Mouse (Mus musculus) brain, embryonic 14.5 days (tissue): Measurements from ENCODE around the gene H2-Q10.
A peak's percentile ranks its signal among the peaks of the same experiment; 100 is the strongest.
"Not testable (repeated sequence)": the region's sequence is repeated elsewhere in the genome, so short reads cannot be mapped to it uniquely, and the experiment has no call there.

Experiments
- CTCF ChIP-seq: fragments of 200-500 bp; IDR thresholded peaks from 2 replicates; pipeline ENCODE4 v1.5.1; 2012; ENCODE audit warnings: inconsistent platforms, mild to moderate bottlenecking, moderate library complexity, borderline replicate concordance; ENCODE audit not compliant: insufficient read depth, insufficient read length; ENCODE audit errors: extremely low read depth
- POLR2A ChIP-seq: fragments of 200-500 bp; IDR thresholded peaks from 2 replicates; pipeline ENCODE4 v1.6.1; 2012; ENCODE audit warnings: mild to moderate bottlenecking, inconsistent platforms, borderline replicate concordance; ENCODE audit not compliant: poor library complexity, insufficient read depth, insufficient read length, severe bottlenecking; ENCODE audit errors: extremely low read depth

DNA sequence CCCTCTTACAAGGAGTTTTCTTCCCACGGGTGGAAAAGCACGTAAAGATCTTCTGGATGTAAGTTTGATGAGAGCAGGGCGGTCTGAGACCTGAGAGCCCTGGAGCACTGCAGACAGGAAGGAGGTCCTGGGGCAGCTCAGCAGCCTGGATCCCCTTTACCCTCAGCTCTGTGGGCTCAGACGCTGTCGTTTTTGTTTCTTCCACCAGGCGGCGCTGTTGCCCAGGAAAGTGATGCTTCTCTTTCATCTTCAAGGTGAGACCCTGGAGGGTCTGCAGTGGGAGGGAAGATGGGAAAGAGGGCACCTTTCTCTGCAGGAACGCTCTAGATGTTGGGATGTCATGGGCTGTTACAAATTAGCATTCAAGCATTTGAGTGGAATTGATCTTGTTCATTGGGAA lies 35.1 kb upstream of the H2-Q10 start:
- TF ChIP-seq CTCF: peak; percentile 47; the same call in 1 of the 2 replicates
- not testable (repeated sequence) for TF ChIP-seq POLR2A
